Mouse (Mus musculus): ENCODE measurements around the gene Uqcrq.

GRCm38 (mm10) chr11:53436338-53436737, 5.7 kb upstream of the Uqcrq start:
- TF ChIP-seq CTCF (IDR thresholded peaks at IDR 0.05 in 2 of 3, conservative IDR thresholded peaks at IDR 0.05 in 1 of 3; ENCODE audit: control insufficient read depth in 1 of 3, insufficient read depth in 1 of 3, low read depth in 2 of 3, low read length in 3 of 3, poor library complexity in 1 of 3, severe bottlenecking in 1 of 3) (no peak), USF1 (IDR thresholded peaks at IDR 0.05; ENCODE audit: low read depth, low read length) (no peak), ZNF384 (IDR thresholded peaks at IDR 0.05; ENCODE audit: low read depth, low read length) (no peak), ETS1 (IDR thresholded peaks at IDR 0.05; ENCODE audit: low read depth, low read length) (no peak), POLR2A (IDR thresholded peaks at IDR 0.05; ENCODE audit: control insufficient read depth in 1 of 2, insufficient read depth in 1 of 2, low read depth in 1 of 2, low read length in 2 of 2, poor library complexity in 1 of 2) (no peak)

Measured in MEL (cell line).